Mouse (Mus musculus) granulocyte monocyte progenitor cell, adult 5-6 weeks (primary cell): ENCODE results near the gene Pip4k2a. TPM values are rescaled to one million over a fixed set of nuclear protein-coding genes. Genes with fewer than 3 reads are reported as not detected.

Experiments
- ATAC-seq: replicated peaks from 2 replicates; pipeline ENCODE4 v1.8.0; 2016; ENCODE audit warnings: mild to moderate bottlenecking, moderate TSS enrichment, inconsistent platforms; ENCODE audit not compliant: poor library complexity, severe bottlenecking
- total RNA-seq, 2 experiments: library from RNA; stranded (forward) in 1 of 2; stranded (reverse) in 1 of 2; fragments of 200-712, 200-1000 nt in 1 of 2; fragments of >200 nt in 1 of 2; fragmentation: Nextera tagmentation in 1 of 2; gene quantifications; 2 replicates each; pipeline ENCODE4 v1.2.3; 2014 to 2017

The Pip4k2a gene
- total RNA-seq, 2 experiments from 2014 or later, result 16.7 to 29.3 TPM

- ATAC-seq, result no peak
These were observed 64.5 kb downstream of the Pip4k2a start for GRCm38 (mm10) chr2:18933418-18933817.

DNA sequence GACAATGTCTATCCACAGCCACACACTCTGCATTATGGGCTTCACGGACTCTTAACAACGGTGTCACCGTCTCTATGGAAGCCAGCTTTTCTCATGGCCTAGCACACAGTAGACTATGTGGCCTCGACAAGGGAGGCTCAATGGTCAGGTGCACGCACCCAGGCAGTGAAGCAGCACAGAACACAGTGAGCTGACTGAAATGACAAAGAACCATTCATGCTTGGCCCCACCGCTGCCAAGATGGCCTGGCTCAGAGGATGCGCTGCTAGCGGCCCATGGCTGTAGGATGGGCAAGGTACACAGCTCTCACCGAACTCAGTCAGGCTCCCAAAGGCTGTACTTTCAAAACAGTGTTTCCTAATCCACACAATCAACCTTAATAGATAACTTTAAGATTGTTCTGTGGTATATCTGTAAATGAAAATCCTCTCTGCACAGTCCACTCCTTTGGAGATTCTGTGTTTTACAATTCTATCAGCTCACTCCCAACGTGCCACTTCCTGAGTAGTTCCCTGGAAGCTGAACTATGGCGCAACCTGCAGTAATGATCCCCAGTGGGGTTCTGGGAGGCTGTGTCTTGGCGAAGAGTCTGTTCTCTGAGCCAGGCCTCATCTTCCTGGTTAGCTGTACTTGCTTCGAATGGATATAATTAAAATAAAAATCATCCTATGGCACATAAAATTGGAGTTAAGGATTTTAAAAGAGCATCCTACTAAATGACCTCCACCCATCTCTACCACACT, 67.4 kb downstream of the Pip4k2a start:
- ATAC-seq, result no peak

DNA sequence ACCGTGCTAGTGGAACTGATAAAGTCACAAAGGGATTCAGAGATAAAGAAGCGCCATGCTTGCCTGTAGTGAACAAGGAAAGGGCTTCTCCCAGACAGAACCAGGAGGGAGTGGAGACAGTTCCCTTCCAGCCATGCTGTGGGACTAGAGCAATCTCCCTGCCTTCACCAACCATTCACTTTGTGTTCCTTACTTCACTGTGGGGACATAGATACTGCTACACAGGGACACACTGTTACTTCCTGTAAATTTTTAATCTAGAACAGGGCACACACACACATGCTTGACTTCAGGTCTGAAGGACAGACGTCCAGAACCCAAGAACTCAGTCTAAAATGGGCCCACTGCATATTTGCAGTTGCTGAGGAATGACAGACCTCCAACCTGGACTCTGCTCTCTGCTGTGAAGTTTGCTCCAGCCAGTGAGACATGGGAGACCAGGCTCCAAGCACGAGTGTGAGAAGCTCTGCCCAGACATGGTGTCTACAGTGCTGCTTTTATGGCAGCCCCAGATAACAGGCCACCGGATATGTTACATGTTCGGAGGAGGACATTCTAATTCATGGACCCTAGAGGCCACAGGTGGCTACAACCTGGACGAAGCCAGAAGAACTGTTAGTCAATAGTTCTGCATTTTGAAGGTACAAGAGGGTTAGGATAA, 69.2 kb downstream of the Pip4k2a start:
- ATAC-seq, result no peak

- peak; percentile 57 for ATAC-seq
These were observed 69.7 kb downstream of the Pip4k2a start for GRCm38 (mm10) chr2:18928196-18928595.

DNA sequence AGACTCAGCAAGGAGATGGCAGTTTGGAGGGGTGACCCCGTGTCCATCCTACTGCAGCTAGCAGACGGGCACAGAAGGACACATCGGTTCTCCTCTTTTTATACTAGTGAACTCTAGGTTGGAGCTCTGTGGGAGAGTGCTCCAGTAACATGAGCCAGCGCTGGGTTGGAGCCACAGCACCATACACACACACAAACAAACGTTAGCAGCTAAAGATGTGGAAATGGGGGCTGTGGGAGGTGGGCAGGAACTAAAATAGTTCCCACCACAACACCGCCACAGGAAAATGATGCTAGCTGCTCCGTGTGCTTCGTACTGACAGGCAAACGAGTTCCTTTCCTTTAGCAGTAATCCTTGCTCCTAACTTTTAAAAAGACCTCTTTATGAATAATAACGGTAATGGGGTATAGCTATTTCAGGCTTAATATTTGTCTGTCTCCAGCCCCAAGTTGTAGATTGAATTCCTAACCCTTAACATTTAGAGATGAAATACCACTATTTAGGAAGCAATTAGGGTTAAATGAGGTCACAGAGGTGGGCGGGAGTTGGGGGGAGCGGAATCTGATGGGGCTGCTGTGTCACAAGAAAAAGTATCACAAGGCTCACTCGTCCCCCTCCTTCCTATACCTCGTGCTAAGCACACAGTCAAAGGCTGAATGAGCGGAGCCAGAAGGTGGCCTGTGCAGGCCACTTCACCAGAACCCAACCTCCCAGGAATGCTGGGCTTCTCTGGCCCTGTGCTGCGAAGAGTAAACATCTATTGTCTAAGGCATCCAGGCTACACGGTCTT, 73.9 kb downstream of the Pip4k2a start:
- ATAC-seq, result peak; percentile 72

GRCm38 (mm10) chr2:18923098-18923649, 74.8 kb downstream of the Pip4k2a start:
- ATAC-seq, result peak; percentile 61

- ATAC-seq, result no peak
These were observed 76.3 kb downstream of the Pip4k2a start for GRCm38 (mm10) chr2:18921570-18922180.

GRCm38 (mm10) chr2:18920461-18920877, 77.5 kb downstream of the Pip4k2a start:
- ATAC-seq, result no peak

GRCm38 (mm10) chr2:18919797-18920354, 78.0 kb downstream of the Pip4k2a start:
- no peak for ATAC-seq

DNA sequence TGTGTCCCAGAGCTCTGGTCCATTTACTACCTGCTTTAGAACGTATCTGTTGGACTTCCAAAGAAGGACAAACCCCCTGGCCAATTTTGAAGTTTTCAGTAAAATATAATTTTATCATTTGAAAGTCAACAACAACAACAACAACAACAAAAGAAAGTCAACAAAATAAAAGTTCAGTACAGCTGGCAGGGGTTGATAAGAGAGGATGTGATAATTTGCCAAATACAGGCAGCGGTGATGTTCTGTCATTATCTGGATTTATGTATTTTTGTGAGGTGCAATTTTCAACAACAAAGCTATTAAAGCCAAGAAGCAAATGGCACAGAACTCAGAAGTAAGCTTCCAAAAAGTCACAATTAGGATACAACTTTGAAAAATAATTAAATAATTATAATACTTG, 80.1 kb downstream of the Pip4k2a start:
- no peak for ATAC-seq

- ATAC-seq, result peak; percentile 51
These were observed 80.6 kb downstream of the Pip4k2a start for GRCm38 (mm10) chr2:18917380-18917750.

DNA sequence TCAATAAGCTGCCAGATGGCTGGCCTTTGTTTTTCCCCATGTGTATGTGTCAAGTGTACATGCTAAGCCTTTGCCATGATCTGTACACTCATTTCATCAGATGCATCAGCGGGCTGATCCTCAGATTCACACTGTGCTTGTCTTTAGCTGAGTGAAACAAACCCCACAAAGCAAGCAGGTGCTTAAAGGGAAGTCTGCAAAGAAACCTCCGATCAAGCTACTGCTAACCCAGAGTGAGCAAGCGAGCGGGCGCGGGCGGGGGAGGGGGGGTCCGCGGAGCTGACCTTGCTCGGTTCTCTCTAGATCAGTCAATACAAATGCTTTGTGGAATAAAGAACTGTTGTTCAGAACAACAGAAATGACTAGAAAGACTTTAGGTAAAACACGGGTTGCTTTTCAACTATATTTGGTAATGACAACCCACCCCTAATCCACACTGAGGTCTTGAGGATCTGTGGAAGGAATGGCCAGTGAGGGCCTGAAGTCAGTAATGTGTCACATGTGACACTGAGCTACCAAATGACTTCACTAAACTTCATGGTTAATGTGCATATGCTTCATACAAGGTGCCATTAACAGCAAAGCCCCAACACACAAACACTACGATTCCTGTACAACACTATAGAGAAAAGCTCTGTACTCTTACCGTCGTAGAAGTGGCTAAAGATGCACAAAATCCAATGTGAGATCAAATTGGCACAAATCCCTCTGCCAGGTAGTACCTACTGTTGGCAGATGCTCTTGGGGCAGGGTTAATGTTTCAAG, 81.1 kb downstream of the Pip4k2a start:
- ATAC-seq, result peak; percentile 52

DNA sequence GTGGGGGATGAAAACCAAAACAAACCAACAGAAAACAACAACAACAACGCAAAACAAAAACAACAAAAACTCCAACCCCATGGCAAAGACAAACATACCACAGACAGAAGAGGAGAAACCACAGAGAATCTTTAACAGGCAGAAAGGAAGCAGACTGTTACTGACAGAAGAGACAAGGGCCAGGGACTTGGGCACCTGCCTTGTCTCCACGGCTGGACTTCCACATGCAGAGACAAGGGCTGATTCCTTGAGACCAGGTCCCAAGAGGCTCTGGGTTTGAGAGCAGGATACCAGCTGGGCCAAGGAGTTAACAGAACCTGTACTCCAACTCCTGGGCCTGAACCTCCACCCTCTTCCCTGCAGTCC, 81.9 kb downstream of the Pip4k2a start:
- ATAC-seq, result peak; percentile 23; the same call in 1 of the 2 replicates

GRCm38 (mm10) chr2:18915372-18916041, 82.4 kb downstream of the Pip4k2a start:
- no peak for ATAC-seq

GRCm38 (mm10) chr2:18914750-18915149, 83.2 kb downstream of the Pip4k2a start:
- ATAC-seq, result 0 out of 2 replicates have a peak, but pooled peaks have one; percentile 18

- no peak for ATAC-seq
These were observed 84.3 kb downstream of the Pip4k2a start for GRCm38 (mm10) chr2:18913642-18914041.

DNA sequence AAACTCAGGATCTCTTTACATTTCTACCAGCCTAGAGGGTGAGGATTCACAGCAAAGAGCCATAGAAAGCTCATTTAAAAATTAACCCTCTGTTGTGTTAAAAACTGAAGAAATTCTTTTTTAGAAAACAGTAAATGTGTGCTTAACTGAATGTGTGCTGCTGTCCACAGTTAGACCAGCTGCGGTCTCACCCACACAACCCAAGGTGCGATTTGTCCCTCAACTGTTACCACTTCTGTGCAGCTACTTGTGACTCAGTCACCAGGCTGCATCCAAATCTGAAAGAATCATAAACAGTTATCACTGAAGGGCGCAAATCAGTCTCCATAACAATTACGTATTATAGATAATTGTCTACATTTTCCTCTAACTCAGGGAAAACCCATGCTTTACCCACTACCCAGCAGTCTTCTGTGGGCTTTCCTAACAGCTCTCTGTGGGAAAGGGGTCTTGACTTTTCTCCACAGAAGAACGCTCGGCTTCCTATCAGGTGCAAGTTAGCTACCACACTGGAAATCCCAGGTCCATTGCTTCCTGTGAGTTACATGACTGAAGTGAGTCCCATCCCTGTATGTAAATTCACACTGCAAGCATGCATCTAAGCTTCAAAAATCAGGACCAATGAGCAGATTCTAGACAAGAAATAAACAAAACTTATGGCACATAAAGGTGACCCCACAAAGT, 86.5 kb downstream of the Pip4k2a start:
- ATAC-seq, result no peak

- no peak for ATAC-seq
These were observed 87.7 kb downstream of the Pip4k2a start for GRCm38 (mm10) chr2:18910209-18910608.
